Mouse (Mus musculus) retina, embryonic 14.5 days (tissue): ENCODE results near the gene Limd1.

ENCODE experiments used
- DNase-seq: peaks from one replicate; pipeline ENCODE4 v3.0.0-alpha.2; 2015; ENCODE audit warnings: low spot score

Limd1 gene

DNA sequence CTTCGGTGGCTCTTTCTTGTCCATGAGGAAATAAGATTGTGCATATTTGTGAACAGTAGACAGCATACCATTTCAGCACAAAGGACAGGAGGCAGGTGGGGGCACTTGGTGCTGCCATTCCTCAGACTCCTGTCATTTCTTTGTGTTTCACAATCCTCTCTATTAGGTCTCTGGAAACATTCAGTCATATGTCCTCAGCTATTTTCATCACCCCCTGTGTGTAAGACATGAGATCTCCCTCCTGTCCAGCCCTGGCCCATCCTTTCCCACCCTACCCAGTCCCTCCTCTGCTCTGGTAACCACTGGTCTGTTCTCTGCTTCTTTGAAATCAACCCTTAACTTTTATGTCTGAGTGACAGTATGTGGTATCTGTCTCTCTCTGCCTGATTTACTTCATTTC is 5.1 kb downstream of the Limd1 start:
- no peak for DNase-seq

DNA sequence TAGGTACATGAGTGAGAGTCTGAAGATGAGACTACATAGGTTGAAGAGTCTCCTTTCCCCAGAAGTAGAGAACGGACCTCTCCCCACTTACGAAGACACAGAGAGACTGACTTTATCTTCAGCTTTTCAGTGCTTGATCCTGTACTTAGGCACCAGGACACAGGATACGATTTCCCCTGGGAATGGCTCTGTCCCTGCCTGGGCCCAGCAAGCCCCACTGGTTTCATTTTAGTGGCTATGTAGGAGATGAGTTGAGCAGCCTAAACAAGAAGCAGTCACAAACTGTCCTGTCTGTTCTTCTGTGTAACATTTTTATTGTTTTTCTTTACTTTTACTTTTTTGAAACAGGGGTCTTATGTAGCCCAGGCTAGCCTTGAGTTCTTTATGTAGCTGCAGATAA is 6.3 kb downstream of the Limd1 start:
- DNase-seq, result no peak

DNA sequence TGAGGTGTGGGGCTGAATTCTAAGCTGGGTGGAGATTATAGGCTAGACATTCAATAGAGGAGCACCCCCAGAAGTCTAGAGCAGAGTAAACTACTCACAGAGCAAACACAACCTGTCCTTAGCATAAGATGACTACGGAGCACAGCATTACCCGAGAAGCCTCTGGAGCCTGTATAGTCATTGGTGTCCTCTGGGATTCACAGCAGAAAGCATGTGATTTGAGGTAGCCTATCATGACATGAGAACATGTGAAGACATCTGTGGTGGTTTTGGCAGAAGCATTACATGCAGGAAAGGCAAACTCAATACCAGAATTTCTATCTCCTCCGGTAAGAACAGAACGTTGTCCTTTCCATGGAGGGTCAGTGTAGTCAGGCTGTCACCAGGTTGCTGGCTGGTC is 7.1 kb downstream of the Limd1 start:
- no peak for DNase-seq

DNA sequence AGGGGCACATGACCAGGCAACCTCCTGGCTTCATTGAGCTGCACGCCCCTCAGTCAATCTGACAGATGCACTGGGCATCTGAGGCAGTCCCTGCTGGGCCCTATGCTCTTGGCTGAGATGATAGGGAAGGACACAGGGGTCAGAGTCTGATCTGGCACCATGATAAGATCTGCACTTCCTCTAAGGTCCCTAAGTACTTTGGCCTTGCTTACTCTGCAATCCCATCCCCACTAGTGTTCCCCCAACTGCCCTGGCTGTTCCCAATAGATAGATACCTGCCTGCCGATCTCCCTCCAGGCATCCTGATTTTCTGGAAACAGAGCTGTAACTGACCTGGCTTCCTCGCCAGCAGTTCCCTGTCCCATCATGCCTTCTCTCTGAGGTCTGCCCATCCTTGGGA is 8.1 kb downstream of the Limd1 start:
- DNase-seq, result no peak

DNA sequence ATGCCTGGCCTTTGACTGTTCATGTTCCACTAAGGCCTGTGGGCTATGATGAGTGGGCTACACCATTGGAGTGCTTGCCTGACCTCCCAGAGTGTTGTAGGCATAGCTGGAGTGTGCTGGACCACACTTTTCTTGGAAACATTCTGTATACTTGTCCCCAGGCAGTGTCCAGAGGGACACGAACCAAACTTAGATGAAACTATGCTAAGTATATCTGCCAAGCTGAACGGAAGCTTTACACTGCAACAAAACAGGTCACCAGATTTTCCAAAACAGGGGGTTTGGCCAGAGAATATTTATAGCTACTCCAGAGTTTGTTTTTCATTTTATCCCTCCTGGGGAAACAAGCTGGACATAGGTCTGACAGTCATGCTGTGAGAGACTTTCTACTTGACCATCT is 10.6 kb downstream of the Limd1 start:
- no peak for DNase-seq

DNA sequence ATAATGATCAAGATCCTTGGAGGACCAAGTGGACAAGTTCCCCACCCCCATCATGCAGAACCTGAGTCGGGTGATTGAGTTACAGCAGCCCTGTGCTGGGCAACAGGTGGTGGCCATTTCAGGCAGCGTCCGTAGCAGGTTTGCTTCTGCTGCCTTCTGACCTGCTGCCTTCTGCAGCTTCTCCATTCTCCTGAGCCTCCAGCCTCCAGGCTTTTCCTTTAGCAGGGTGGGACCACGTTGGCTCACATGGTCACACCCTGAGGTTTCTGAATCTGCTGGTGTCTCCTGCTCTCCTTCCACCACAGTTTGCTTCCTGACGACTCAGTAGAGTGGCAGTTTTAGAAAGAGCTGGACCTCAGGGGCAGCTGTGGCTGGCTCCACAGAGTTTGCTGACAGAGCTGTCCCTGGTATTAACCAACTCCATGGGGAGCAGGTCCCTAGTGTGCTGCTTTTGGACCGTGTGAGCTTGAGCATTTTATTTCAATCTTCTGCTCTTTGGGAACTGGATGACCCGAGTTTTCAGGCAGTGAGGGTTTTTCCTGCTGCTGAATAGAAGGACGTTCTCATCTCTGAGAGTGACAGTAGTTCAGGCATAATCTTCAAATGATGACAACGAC is 11.3 kb downstream of the Limd1 start:
- DNase-seq, result no peak

DNA sequence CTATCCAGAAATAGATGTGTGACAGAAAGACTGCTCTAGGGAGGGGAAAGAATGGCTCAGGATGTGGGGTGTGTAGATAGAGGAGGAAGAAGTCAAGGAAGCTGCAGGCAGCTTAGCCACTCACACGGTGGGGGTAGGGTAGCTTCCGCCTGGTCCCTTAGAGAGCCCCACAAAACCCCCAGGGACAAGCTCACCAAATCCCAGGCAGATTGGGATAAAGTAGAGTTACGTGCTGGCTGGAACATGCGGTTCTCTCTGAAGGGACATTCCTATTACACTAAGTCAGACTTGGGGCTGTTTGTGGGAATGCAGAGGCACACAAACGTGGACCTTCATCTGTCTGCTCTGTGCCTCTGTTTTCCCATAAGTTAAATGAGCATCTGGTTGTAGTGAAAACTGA is 12.4 kb downstream of the Limd1 start:
- DNase-seq, result no peak

DNA sequence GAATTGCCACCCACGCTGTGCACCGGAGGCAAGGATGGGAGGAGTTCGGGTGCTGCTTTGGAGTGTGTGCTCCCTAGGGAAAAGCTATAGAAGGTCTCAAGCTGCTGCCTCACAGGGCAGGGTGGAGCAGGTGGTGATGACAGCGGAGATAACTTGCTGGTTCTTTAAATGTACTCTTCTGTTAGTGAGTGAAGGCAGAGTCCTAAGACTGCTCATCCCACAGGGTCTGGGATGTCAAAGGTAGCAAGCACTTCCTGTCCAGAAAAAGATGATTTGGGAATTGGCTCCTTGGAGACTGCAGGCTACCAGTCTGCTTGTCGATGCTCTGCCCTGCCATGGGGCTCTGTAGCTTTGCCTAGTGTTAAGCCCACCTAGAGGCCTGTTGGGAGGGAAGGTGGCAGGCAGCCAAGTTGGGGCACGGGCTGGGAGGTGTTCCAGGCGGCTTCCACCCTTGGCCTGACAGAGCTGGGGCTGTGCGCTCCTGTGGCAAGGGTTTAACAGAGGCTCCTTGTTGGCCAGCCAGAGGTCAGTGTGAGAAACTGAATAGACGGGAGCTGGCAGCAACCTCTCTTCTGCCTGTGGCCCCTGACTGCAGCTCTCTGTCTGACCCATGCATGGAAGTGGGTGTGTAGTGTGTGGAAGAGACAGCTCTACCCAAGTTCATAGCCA is 13.5 kb downstream of the Limd1 start:
- DNase-seq, result no peak

DNA sequence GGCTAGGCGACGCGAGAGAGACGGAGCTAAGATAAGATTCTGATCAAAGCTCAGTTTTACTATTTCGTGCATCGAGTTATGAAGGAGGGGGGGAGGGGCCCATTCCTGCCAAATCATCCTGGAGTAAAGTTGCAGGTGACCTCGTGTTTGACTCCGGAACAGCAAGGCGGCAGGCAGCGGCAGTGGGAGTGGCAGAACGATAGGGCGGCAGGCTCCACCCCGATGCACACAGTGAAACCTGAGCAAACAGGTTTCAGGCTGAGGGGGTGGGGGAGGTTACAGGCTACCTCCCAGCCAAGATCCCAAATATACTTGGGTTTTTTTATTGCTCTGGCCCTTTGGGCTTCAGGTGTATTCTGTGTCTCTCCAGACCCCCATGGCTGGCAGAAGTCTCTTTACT is 18.2 kb downstream of the Limd1 start:
- no peak for DNase-seq

DNA sequence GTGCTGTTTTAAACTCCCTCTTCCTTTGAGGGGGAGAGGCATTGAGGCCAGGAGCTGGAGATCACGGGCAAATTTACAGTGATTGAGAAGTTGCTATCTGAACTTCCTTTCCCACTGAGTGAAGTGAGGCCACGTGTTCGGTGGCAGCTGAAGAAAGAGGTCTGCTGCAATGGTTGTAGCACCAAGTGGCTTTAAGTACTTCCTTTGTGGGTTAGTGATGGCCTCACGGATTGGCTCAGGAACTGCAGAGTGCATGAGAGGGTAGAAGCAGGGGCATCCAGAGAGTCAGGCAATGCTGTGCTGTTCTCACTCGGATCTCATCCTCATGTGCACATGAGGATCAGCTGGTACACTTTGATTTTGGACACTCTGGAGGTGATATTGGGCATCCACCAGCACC is 19.4 kb downstream of the Limd1 start:
- DNase-seq, result no peak

DNA sequence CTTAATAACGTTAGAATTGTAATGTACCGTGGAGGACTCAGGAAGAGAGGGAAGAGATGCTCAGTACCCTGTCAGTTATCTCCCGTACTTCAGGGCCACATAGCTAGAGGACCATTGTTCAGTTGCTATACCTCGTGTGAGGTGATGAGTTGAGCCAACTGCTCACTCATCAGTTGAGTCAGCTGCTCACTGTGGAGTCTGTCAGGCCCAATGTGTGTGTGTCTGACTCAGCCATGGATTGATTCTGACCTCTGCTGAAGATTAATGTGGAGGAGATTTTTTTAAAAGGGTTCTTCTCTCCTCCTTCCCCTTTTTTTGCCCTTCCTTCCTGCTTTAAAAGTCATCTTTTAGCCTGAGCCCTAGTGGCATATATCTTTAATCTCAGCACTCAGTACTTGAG is 22.0 kb downstream of the Limd1 start:
- no peak for DNase-seq

DNA sequence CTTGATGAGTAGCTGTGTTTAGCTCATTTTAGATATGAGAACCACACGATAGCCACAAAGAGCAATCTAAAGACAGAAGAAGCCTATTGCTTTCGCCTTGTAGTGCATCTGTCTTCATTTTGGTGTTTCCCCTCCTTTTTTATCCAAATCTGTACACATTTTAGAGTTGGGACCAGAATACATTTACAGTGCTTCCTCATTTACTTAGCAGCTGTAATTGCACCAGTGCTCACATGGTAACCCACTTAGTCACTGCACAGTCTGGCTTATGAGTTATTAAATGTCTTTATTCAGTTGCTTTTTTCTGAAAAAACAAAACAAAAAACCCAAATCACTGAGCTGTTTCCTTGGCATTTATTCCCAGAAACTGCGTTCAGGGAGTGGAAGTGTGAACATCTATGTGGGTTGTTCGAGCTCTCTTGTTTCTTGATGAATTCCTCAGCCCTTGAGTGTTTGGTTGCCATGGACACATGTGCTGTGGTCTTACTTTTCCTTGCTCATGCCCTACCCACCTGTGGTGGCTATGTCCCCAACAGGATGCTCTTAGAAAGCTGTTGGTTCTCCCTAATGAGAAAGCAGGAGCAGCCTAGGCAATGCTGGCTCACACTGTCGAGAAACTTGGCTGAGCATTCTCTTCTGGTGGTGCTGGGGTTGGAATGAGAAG is 24.8 kb downstream of the Limd1 start:
- no peak for DNase-seq

DNA sequence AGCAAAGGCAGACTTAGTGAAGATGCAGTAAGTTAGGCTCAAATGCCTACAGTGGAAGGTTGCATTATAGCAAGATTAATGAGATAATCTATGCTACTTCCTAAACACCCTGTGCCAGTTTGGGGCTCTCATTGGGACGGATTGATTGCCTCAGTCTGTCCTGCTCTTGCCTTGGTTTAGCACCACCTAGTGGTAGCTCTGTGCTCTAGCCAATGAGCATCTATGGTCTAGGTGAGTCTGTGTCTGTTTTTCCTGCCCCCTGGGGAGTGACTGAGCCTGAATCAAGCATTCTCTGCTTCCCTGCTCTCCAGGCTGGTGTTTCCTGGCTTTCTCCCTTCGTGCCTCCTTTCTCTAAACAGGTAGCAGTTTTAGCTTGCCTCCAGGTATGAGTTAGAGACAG is 25.8 kb downstream of the Limd1 start:
- DNase-seq, result peak; percentile 82

DNA sequence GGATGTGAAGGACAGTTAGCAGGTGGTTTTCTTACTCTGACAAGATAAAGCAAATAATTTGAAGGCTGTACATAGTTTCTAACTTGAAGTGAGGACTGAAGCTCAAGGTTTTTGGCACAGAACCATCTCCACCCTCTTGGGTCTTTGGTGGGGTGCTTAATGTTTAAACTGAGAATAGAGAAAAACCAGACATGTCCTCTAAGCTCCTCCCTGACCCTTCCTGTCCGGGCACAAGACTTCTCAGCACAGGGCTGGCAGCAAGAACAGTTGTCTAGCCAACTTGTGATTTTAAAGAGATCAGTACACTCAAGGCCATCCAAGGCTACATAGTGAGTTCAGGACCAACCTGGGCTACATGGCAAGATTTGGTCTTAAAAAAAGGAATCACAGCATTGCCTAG is 27.1 kb downstream of the Limd1 start:
- DNase-seq, result no peak

DNA sequence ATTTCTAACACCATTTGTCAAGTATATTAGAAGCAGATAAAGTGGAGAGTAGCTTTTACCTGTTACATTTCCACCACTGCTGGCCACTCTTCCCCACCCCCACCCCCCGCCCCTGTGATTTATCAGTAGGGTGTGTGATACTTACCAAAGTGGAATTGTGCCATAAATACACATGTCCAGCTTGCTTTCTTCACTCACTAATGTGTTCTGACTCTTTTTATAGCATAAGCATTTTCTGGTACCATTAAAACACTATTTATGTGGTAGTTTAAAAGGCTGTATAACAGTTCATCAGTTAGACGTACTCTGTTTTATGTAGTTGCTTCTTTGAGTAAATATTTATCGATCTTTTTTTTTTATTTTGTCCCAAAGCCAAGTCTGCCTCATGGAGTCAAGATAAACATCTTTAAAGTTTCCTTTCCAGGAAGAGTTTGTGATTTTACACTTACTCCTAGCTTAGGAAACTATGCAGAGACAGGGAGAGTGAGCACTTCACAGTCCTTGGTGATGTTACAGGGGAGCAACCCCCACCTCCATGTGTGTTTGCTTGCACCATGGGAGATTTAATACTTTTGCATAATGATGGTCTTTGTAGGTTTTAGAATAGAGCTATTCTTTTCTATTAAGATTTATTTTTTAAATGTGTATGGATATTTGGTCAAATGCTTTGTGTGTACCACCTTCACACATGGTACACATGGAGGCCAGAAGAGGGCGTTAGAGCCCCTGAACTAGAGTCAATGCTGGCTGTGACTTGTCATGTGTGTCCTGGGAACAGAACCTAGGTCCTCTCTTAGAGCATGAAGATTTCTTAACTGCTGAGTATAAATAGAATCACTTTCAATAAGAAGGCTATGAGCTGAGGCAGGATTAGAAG is 28.0 kb downstream of the Limd1 start:
- DNase-seq, result no peak

DNA sequence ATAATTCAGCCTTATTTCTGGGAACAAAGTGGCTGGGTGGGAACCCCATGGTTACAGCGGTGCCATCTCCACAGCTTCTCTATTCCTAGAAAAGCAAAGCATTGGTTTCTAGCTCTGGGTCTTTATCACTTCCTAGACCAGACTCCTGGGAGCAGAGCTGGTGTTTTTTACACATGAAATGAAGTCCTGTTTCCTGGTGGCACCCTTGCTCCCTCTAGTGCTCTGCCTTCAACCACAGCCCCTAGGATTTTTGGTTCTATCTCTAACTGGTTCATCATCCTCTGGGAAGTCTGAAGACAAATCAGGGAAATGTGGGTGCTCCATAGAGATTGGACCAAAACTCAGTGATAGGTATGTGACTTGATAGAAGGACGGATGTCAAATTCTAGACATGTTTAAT is 28.9 kb downstream of the Limd1 start:
- no peak for DNase-seq

DNA sequence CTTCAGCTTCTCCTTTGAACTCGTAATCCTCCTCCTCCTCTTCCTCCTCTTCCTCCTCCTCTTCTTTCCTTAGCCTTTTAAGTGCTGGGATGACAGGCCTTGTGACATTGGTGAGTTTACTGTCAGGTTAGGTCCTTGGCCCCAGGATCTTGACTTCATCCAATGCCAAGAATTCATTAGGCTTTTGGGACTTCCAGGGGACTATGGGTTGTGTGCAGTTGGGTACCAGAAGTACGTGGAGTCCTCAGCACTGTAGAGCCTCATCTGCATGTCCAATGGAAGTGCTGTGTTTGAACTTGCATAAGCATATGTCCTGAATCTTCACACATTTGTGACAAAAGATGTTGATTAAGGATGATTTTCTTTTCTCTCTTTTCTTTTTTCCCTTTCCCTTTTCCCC is 30.5 kb downstream of the Limd1 start:
- no peak for DNase-seq

DNA sequence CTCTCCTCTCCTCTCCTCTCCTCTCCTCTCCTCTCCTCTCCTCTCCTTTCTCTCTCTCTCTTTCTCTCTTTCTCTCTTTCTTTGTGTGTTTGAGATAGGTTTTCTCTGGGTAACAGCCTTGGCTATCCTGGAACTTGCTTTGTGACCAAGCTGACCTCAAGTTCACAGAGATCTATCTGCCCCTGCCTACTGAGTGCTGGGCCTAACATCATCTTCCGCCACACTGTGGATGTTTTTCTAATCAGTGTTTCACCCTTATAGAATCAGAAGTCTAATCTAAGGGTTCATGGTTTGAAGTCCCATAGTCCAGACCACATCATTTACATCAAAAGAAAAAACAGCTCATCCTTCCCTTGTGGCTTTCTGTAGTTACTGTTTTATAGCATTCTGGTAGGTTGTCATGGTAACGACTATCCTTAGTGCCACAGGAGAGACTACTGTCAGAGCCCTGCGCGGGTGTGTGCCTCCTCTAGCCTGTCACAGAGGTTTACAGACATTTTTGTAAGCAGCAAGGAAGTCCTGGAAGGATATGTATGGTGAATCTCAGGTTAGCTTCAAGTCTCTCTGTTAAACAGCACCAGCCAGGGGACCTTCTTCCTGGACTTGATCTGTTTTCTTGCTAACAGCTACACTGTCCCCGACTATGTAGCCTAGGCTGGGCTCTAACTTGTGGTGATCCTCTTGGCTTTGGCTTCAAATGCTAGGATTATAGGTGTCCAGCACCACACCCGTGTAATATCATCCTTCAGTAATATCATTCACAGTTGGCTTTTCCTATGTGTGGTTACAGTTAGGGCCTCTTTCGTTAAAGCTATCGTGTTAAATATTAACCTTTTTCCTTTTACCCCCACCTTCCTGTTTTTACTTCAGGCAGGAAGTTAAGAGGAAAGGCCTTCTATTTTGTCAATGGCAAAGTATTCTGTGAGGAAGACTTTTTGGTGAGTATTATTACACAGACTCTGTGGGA is 31.4 kb downstream of the Limd1 start:
- no peak for DNase-seq

DNA sequence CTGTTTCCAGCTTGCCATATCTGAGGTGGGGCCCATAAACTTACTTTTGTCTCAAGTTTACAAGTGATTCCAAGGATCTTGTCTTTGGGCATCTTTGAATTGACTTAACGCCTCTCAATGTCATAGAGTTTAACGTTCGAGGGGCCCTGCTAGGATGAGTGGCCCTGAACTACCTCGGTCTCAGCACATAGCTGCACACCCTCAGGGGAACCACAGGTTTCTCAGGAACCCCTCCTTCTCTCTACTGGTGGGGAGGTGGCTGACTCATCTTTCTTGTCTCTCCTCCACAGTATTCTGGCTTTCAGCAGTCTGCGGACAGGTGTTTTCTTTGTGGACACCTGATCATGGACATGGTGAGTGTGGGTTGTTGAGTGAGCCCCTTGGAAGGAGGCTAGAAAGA is 32.4 kb downstream of the Limd1 start:
- DNase-seq, result no peak

DNA sequence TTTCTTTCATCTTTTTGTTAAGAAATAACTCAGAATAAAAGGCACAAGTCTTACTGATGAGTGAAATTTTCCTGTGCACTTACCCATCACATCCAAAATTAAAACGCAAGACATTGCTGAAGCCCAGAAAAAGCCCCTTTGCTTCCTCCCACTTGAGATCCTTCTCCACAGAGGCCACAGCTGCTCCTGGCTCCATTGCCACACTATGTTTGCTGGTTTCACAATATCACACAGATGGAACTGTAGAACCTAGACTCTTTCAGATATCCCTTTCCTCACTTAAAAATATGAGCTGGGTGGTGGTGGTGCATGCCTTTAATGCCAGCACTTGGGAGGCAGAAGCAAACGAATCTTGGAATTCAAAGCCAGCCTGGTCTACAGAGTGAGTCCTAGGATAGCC is 34.0 kb downstream of the Limd1 start:
- no peak for DNase-seq

DNA sequence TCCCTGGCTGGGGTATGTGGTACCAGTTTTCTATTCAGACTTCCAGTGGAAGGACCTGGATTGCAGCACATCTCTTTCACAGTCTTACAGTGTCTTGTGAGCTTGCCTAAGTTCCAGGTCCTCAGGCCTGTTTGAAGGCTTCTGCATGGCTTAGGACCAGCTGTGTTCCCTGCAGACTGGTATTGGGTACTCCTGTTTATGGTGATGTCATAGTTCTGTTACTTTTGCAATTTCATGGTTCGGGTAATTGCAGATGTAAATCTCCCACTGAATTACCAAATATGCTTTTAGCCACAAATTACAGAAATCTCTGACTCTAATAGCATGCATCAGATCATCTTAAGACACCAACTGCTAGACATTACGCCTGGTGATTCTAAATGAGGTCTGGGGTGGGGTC is 36.6 kb downstream of the Limd1 start:
- DNase-seq, result no peak
